In the genomic region with DNA sequence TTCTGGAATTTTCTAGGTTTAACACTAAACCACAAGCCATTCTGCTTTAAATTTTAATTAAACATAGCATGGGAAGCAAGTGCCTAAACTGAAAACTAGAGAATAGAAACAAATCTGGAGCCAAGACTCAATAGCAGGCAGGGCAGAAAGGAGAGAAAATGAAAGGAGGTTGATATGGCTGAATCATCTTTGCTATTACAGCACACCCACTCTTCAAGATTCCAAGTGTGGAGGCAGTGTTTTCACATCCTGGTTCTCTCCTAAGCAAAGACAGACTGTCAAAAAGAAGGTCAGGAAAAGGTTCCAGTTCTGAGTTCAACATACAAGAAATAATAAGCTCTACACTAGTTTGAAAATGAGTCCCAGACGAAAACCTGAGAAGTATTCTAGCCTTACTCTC, we compare ENCODE assay signal across 16 mouse cellular contexts.
"Had no signal": no experiment of that assay in that cellular context is flagged by ENCODE, and none has a peak within 500 bp of the region (broad histone marks: within the 10 kb centered on the region; RNA-seq: fewer than 3 reads in every experiment).

No protein-coding gene starts in this region.

- DNase-seq: kidney, adult 18-20 months; kidney, postnatal 10 days; kidney, postnatal 4 days; lung, embryonic 14.5 days; lung, postnatal 10 days; lung, postnatal 4 days; midbrain, embryonic 14.5 days; thymus, postnatal 36 days had no signal

- H3K4me3 ChIP-seq: intestine, embryonic 15.5 days; layer of hippocampus, adult 2 months; limb, embryonic 10.5 days; liver, embryonic 15.5 days; midbrain, embryonic 10.5 days; myocyte; neural tube, embryonic 15.5 days; stomach, embryonic 15.5 days had no signal

- H3K4me1 ChIP-seq: intestine, embryonic 15.5 days; liver, embryonic 15.5 days; stomach, embryonic 15.5 days had no signal

- H3K27ac ChIP-seq: intestine, embryonic 15.5 days; layer of hippocampus, adult 2 months; limb, embryonic 10.5 days; liver, embryonic 15.5 days; midbrain, embryonic 10.5 days; neural tube, embryonic 15.5 days; stomach, embryonic 15.5 days had no signal
